Mouse (Mus musculus) testis, adult 2 months (tissue): ENCODE measurements at regions not wholly inside any gene's neighbourhood (a gene's known extent, or its start where the extent isn't known, plus 50 kb on each side); places are given as distances from the start of the nearest gene placed in this dataset.

Experiments
- H3K27ac ChIP-seq: fragments of 200-500 bp; 2 replicates; pipeline ENCODE4 v1.5.1; 2012; ENCODE audit warnings: low read depth, low read length; ENCODE audit not compliant: control insufficient read depth, insufficient read depth
- H3K27me3 ChIP-seq: fragments of 200-500 bp; 2 replicates; pipeline ENCODE4 v1.6.1; 2012; ENCODE audit warnings: mild to moderate bottlenecking, low read length, moderate library complexity; ENCODE audit not compliant: control insufficient read depth, insufficient read depth
- H3K36me3 ChIP-seq: fragments of 200-500 bp; 2 replicates; pipeline ENCODE4 v1.6.1; 2012; ENCODE audit warnings: mild to moderate bottlenecking, low read length; ENCODE audit not compliant: control insufficient read depth, insufficient read depth
- H3K4me1 ChIP-seq: fragments of 200-500 bp; 2 replicates; pipeline ENCODE4 v1.6.1; 2012; ENCODE audit warnings: low read length; ENCODE audit not compliant: control insufficient read depth, insufficient read depth
- H3K4me3 ChIP-seq: fragments of 200-500 bp; 2 replicates; pipeline ENCODE4 v1.5.1; 2012; ENCODE audit warnings: low read depth, mild to moderate bottlenecking, low read length, moderate library complexity, mixed read lengths; ENCODE audit not compliant: control insufficient read depth
- CTCF ChIP-seq: fragments of 200-500 bp; IDR thresholded peaks from 2 replicates; pipeline ENCODE4 v1.5.1; 2012; ENCODE audit warnings: low read depth, mild to moderate bottlenecking, inconsistent platforms, low read length, moderate library complexity; ENCODE audit not compliant: control insufficient read depth, insufficient read depth, insufficient replicate concordance
- POLR2A ChIP-seq: fragments of 200-500 bp; IDR thresholded peaks from 2 replicates; pipeline ENCODE4 v1.6.1; 2012; ENCODE audit warnings: low read depth, mild to moderate bottlenecking, inconsistent platforms, low read length, moderate library complexity; ENCODE audit not compliant: control insufficient read depth

GRCm38 (mm10) chr2:124758992-124759391, 308.9 kb upstream of the Slc24a5 start:
- H3K4me1 ChIP-seq: no peaks in the 10 kb centered on the region
- no peaks in the 10 kb centered on the region for H3K27me3 ChIP-seq
- no peaks in the 10 kb centered on the region for H3K36me3 ChIP-seq
- TF ChIP-seq POLR2A (no peak), CTCF (no peak)
- H3K27ac ChIP-seq: no peak overlapping the region
- no peak overlapping the region for H3K4me3 ChIP-seq

- H3K36me3 ChIP-seq: no peaks in the 10 kb centered on the region
- no peaks in the 10 kb centered on the region for H3K27me3 ChIP-seq
- TF ChIP-seq CTCF (no peak), POLR2A (no peak)
These were observed 304.3 kb upstream of the Slc24a5 start for GRCm38 (mm10) chr2:124763650-124764049.

GRCm38 (mm10) chr2:124764186-124764910, 303.6 kb upstream of the Slc24a5 start:
- Histone ChIP-seq H3K36me3 (no peaks in the 10 kb centered on the region), H3K27me3 (no peaks in the 10 kb centered on the region), H3K27ac (no peak overlapping the region), H3K4me3 (no peak overlapping the region), H3K4me1 (no peaks in the 10 kb centered on the region)
- TF ChIP-seq POLR2A (no peak), CTCF (no peak)

More at GRCm38 (mm10) chr2:124763650-124764049, 304.3 kb upstream of the Slc24a5 start:
- no peaks in the 10 kb centered on the region for H3K4me1 ChIP-seq
- no peak overlapping the region for H3K27ac ChIP-seq
- no peak overlapping the region for H3K4me3 ChIP-seq

GRCm38 (mm10) chr2:124769267-124769967, 298.5 kb upstream of the Slc24a5 start:
- Histone ChIP-seq H3K4me1 (no peaks in the 10 kb centered on the region), H3K4me3 (no peak overlapping the region), H3K27me3 (no peaks in the 10 kb centered on the region), H3K36me3 (no peaks in the 10 kb centered on the region), H3K27ac (no peak overlapping the region)
- no peak for TF ChIP-seq CTCF
- no peak for TF ChIP-seq POLR2A

GRCm38 (mm10) chr2:124770028-124770427, 297.9 kb upstream of the Slc24a5 start:
- H3K27me3 ChIP-seq: no peaks in the 10 kb centered on the region
- H3K4me1 ChIP-seq: no peaks in the 10 kb centered on the region
- no peaks in the 10 kb centered on the region for H3K36me3 ChIP-seq
- H3K4me3 ChIP-seq: no peak overlapping the region
- no peak for TF ChIP-seq CTCF
- TF ChIP-seq POLR2A: no peak
- no peak overlapping the region for H3K27ac ChIP-seq

GRCm38 (mm10) chr2:124772055-124772708, 295.7 kb upstream of the Slc24a5 start:
- TF ChIP-seq POLR2A: no peak
- TF ChIP-seq CTCF: no peak
- Histone ChIP-seq H3K27ac (no peak overlapping the region), H3K36me3 (no peaks in the 10 kb centered on the region), H3K27me3 (no peaks in the 10 kb centered on the region), H3K4me3 (no peak overlapping the region), H3K4me1 (no peaks in the 10 kb centered on the region)

GRCm38 (mm10) chr2:124775737-124776136, 292.2 kb upstream of the Slc24a5 start:
- Histone ChIP-seq H3K4me3 (no peak overlapping the region), H3K27ac (no peak overlapping the region), H3K36me3 (no peaks in the 10 kb centered on the region), H3K27me3 (no peaks in the 10 kb centered on the region), H3K4me1 (no peaks in the 10 kb centered on the region)
- TF ChIP-seq CTCF (no peak), POLR2A (no peak)
